Mouse (Mus musculus) liver, postnatal 0 days (tissue): Measurements from ENCODE around the gene Cdk17. TPM values are rescaled to one million over a fixed set of nuclear protein-coding genes. Genes with fewer than 3 reads are reported as not detected.
A peak's percentile ranks its signal among the peaks of the same experiment; 100 is the strongest.

ENCODE experiments used
- ATAC-seq: fragments of 200-750 bp; cut with Nextera tagmentation; 2 replicates; pipeline ENCODE4 v1.8.0; 2017; ENCODE audit warnings: mild to moderate bottlenecking, moderate library complexity
- DNase-seq: peaks from one replicate; pipeline ENCODE4 v3.0.0-alpha.2; 2016
- H3K27ac ChIP-seq: fragments of 300-500 bp; sonication (generic); 2 replicates; pipeline ENCODE4 v1.5.1; 2014; ENCODE audit warnings: antibody characterized with exemption, moderate library complexity, mild to moderate bottlenecking, low read depth
- H3K27me3 ChIP-seq: fragments of 300-500 bp; sonication (generic); 2 replicates; pipeline ENCODE4 v1.6.1; 2014; ENCODE audit warnings: low read length, control low read depth, mixed read lengths; ENCODE audit not compliant: insufficient read depth
- H3K36me3 ChIP-seq: fragments of 300-500 bp; sonication (generic); replicated peaks from 2 replicates; pipeline ENCODE4 v1.6.1; 2014; ENCODE audit warnings: mild to moderate bottlenecking, control low read depth, low read length, moderate library complexity, mixed read lengths; ENCODE audit not compliant: insufficient read depth
- H3K4me1 ChIP-seq: fragments of 300-500 bp; sonication (generic); 2 replicates; pipeline ENCODE4 v1.6.1; 2014; ENCODE audit warnings: antibody characterized with exemption, mild to moderate bottlenecking, control low read depth; ENCODE audit not compliant: insufficient read depth
- H3K4me2 ChIP-seq: fragments of 300-500 bp; sonication (generic); 2 replicates; pipeline ENCODE4 v1.6.1; 2014; ENCODE audit warnings: low read depth, mild to moderate bottlenecking, low read length, moderate library complexity, mixed read lengths
- H3K4me3 ChIP-seq: fragments of 300-500 bp; sonication (generic); 2 replicates; pipeline ENCODE4 v1.5.1; 2014; ENCODE audit warnings: low read depth, low read length
- H3K9ac ChIP-seq: fragments of 300-500 bp; sonication (generic); replicated peaks from 2 replicates; pipeline ENCODE4 v1.6.1; 2014; ENCODE audit warnings: mild to moderate bottlenecking, moderate library complexity
- H3K9me3 ChIP-seq: fragments of 300-500 bp; sonication (generic); 2 replicates; pipeline ENCODE4 v1.6.1; 2016; ENCODE audit warnings: mild to moderate bottlenecking, control low read depth, low read length, mixed read lengths
- CTCF ChIP-seq: sonication (generic); IDR thresholded peaks from 2 replicates; pipeline ENCODE4 v1.5.1; 2016; ENCODE audit warnings: antibody characterized with exemption, low read depth
- EP300 ChIP-seq: IDR thresholded peaks from 2 replicates; pipeline ENCODE4 v1.6.1; 2016; ENCODE audit warnings: antibody characterized with exemption, low read depth, mild to moderate bottlenecking
- WGBS: fragments of 180-500 bp; shearing (Covaris S2); extraction: QIAGEN DNeasy Blood & Tissue Kit; methylation state at CpG from one replicate; pipeline ENCODE4 v1.1.7; 2014; ENCODE audit not compliant: insufficient replicate concordance; 5-methylcytosine and 5-hydroxymethylcytosine counted together
- polyA plus RNA-seq: library from polyadenylated mRNA; unstranded; fragments of >200 nt; fragmentation: Nextera tagmentation; extraction: Ambion mirVana; gene quantifications from 2 replicates; pipeline ENCODE4 v1.2.1, GENCODE M21; 2015

Cdk17 gene
- polyA plus RNA-seq, 1 experiment from 2014 or later: 7.4 TPM

GRCm38 (mm10) chr10:93159651-93160496 is 801 bp upstream of the Cdk17 start:
- ATAC-seq (peak; percentile 30), DNase-seq (no peak)
- TF ChIP-seq EP300 (no peak), CTCF (no peak)
- peak overlapping the region; percentile 4; the same call in 1 of the 2 replicates for H3K27ac ChIP-seq
- no peaks in the 10 kb centered on the region for H3K27me3 ChIP-seq
- H3K36me3 ChIP-seq: no peaks in the 10 kb centered on the region
- WGBS: 15% methylated on average over 17 of the region's 17 CpGs
- no peaks in the 10 kb centered on the region for H3K9me3 ChIP-seq
- peaks cover 23% of the 10 kb centered on the region for H3K4me1 ChIP-seq
- H3K4me2 ChIP-seq: peak overlapping the region; percentile 82
- H3K4me3 ChIP-seq: peak overlapping the region; percentile 99
- H3K9ac ChIP-seq: peak overlapping the region; percentile 31

- peak; percentile 94 for DNase-seq
- H3K4me2 ChIP-seq: peak overlapping the region; percentile 82
- H3K4me1 ChIP-seq: peaks cover 28% of the 10 kb centered on the region
- H3K9me3 ChIP-seq: no peaks in the 10 kb centered on the region
- no peaks in the 10 kb centered on the region for H3K36me3 ChIP-seq
- 0% methylated on average over 20 of the region's 26 CpGs for WGBS
- peak overlapping the region; percentile 95 for H3K27ac ChIP-seq
- H3K27me3 ChIP-seq: no peaks in the 10 kb centered on the region
- ATAC-seq: peak; percentile 86
- peak overlapping the region; percentile 99 for H3K4me3 ChIP-seq
- TF ChIP-seq CTCF (peak; percentile 86), EP300 (no peak)
- peak overlapping the region; percentile 99 for H3K9ac ChIP-seq
These were observed 223 bp upstream of the Cdk17 start for GRCm38 (mm10) chr10:93160497-93160806.

GRCm38 (mm10) chr10:93161511-93162275 is 1.0 kb downstream of the Cdk17 start:
- ATAC-seq (peak; percentile 49), DNase-seq (peak; percentile 75)

GRCm38 (mm10) chr10:93162276-93162971 is 1.7 kb downstream of the Cdk17 start:
- no peaks in the 10 kb centered on the region for H3K9me3 ChIP-seq
- H3K27me3 ChIP-seq: no peaks in the 10 kb centered on the region
- no peaks in the 10 kb centered on the region for H3K36me3 ChIP-seq
- ATAC-seq: no peak
- peaks cover 38% of the 10 kb centered on the region for H3K4me1 ChIP-seq
- peak overlapping the region; percentile 82 for H3K4me2 ChIP-seq
- DNase-seq: no peak
- WGBS: 11% methylated on average over 11 of the region's 11 CpGs
- TF ChIP-seq EP300: no peak
- no peak for TF ChIP-seq CTCF
- H3K9ac ChIP-seq: peak overlapping the region; percentile 99
- peak overlapping the region; percentile 95 for H3K27ac ChIP-seq
- H3K4me3 ChIP-seq: peak overlapping the region; percentile 99

More at GRCm38 (mm10) chr10:93161511-93162275, 1.0 kb downstream of the Cdk17 start:
- H3K27ac ChIP-seq: peak overlapping the region; percentile 95
- peaks cover 38% of the 10 kb centered on the region for H3K4me1 ChIP-seq
- H3K9ac ChIP-seq: peak overlapping the region; percentile 99
- no peaks in the 10 kb centered on the region for H3K27me3 ChIP-seq
- no peaks in the 10 kb centered on the region for H3K36me3 ChIP-seq
- H3K4me3 ChIP-seq: peak overlapping the region; percentile 99
- WGBS: 0% methylated on average over 26 of the region's 33 CpGs
- H3K4me2 ChIP-seq: peak overlapping the region; percentile 82
- no peak for TF ChIP-seq EP300
- no peak for TF ChIP-seq CTCF
- no peaks in the 10 kb centered on the region for H3K9me3 ChIP-seq

- H3K9ac ChIP-seq: no peak overlapping the region; the same call in 1 of the 2 replicates
- H3K4me2 ChIP-seq: peak overlapping the region; percentile 82
- H3K9me3 ChIP-seq: no peaks in the 10 kb centered on the region
- TF ChIP-seq EP300 (no peak), CTCF (no peak)
- 0 out of 2 replicates have a peak overlapping the region, but pooled peaks have one; percentile 95 for H3K27ac ChIP-seq
- H3K27me3 ChIP-seq: no peaks in the 10 kb centered on the region
- no peaks in the 10 kb centered on the region for H3K36me3 ChIP-seq
- DNase-seq: no peak
- ATAC-seq: no peak
- H3K4me3 ChIP-seq: peak overlapping the region; percentile 99
- 38% methylated on average over 7 of the region's 7 CpGs for WGBS
- peaks cover 40% of the 10 kb centered on the region for H3K4me1 ChIP-seq
These were observed 2.4 kb downstream of the Cdk17 start for GRCm38 (mm10) chr10:93162972-93163660.
